8 mouse cellular contexts compared by ENCODE assay signal in the genomic region with DNA sequence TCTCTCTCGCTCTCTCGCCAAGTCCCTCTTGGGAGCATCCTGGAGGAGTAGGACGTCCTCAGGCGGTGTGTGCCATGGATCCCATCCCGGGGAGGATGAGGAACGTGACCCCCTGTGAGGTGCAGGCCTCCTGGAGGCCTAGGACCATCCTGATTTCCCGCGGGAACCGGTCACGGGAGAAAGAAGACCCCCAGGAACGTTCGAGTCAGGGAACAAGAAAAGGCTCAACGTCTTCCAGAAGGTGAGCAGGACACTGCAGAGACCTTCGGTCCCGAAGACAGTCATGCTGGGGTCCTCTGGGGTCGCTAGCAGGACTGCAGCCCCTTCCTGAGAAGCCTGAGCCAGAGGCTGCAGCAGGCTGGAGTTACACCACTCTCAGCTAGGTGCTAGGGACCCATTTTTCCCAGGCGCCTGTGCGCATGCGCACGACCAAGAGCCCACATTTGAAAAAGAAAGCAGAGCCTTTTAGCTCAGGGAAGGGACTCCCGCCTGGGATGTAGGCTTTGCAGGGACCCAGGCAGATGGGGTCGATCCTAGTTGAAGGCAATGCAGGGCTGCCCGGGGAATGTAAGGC.
A peak's percentile ranks its signal among the peaks of the same experiment; 100 is the strongest.
DNase-seq lines count a peak whose midpoint lies in the region; TF ChIP-seq lines count a peak whose summit lies in the region.
"Not testable (repeated sequence)": the region's sequence is repeated elsewhere in the genome, so short reads cannot be mapped to it uniquely, and the experiment has no call there.

No protein-coding gene starts in this region.

- not testable (repeated sequence) for H3K36me3 ChIP-seq in kidney, adult 2 months (ENCODE audit: control insufficient read depth, insufficient read depth, low read length)

- 29% methylated on average over 23 of the region's 23 CpGs for WGBS in kidney, adult 2 months

- not testable (repeated sequence) for TF ChIP-seq CTCF in kidney, adult 2 months (conservative IDR thresholded peaks at IDR 0.05; ENCODE audit: insufficient read depth, insufficient read length, low read depth, low read length); left cerebral cortex, adult 2 months (IDR thresholded peaks at IDR 0.05)

- H3K27ac ChIP-seq in kidney, adult 2 months (ENCODE audit: insufficient read depth, low read depth, low read length); left cerebral cortex, adult 2 months: not testable (repeated sequence)

- intact Hi-C loops in left cerebral cortex, adult 2 months (cut with DNase I) = not testable (repeated sequence)

- H3K27me3 ChIP-seq in kidney, adult 2 months (replicated peaks; ENCODE audit: control insufficient read depth, insufficient read depth, low read length) = not testable (repeated sequence)

- not testable (repeated sequence) for TF ChIP-seq POLR2A in kidney, adult 2 months (IDR thresholded peaks at IDR 0.05; ENCODE audit: low read depth, low read length)

- not testable (repeated sequence) for H3K4me1 ChIP-seq in kidney, adult 2 months (ENCODE audit: control insufficient read depth, insufficient read depth, low read length)

- DNase-seq in adrenal gland, adult 2 months = peak; percentile 39
- DNase-seq in embryo, embryonic 9.5 days (ENCODE audit: extremely low spot score) = peak; percentile 1
- peak; percentile 85 for DNase-seq in heart, adult 11 months
- DNase-seq in kidney, adult 2 months = peak; percentile 8
- DNase-seq in left cerebral cortex, adult 2 months (ENCODE audit: extremely low spot score in 1 of 2, low spot score in 2 of 2) = peak; percentile 35 to 50
- DNase-seq in lung, postnatal 14 days = peak; percentile 19
- DNase-seq in right cerebral cortex, postnatal 14 days = peak; percentile 44
- peak; percentile 4 for DNase-seq in urinary bladder, postnatal 25 days (ENCODE audit: low spot score)

- not testable (repeated sequence) for H3K4me3 ChIP-seq in kidney, adult 2 months (ENCODE audit: insufficient read depth, low read depth, low read length); left cerebral cortex, adult 2 months

Comparison
In these comparisons a context has a peak if more than half of its experiments do, and no peak if none do; other contexts are left out.
1. DNase-seq: peak in every context shown above with its lines; median percentile 85 in heart, adult 11 months; 44 in right cerebral cortex, postnatal 14 days; 42 in left cerebral cortex, adult 2 months; 39 in adrenal gland, adult 2 months; 19 in lung, postnatal 14 days; 8 in kidney, adult 2 months; 4 in urinary bladder, postnatal 25 days; 1 in embryo, embryonic 9.5 days.